Mouse (Mus musculus) Patski (cell line): ENCODE measurements around the gene Gdpd1. TPM values are rescaled to one million over a fixed set of nuclear protein-coding genes. Genes with fewer than 3 reads are reported as not detected.
"Not testable (repeated sequence)": the region's sequence is repeated elsewhere in the genome, so short reads cannot be mapped to it uniquely, and the experiment has no call there.

Experiments used
- ATAC-seq: fragments of 100-300 bp; one replicate; pipeline ENCODE4 v1.8.0; 2021
- CTCF ChIA-PET: fragments of 350-600 bp; sonication (Branson Sonifier 250); formaldehyde crosslinking; loops from one replicate; lab custom pipeline; 2022; ENCODE audit warnings: inconsistent platforms; lab: Charles Lee
- POLR2A ChIA-PET: fragments of 350-600 bp; sonication (Branson Sonifier 250); formaldehyde crosslinking; loops from one replicate; lab custom pipeline; 2022; ENCODE audit warnings: antibody characterized with exemption, inconsistent platforms; lab: Charles Lee
- DNase-seq: peaks from one replicate; pipeline ENCODE4 v3.0.0-alpha.2; 2011; ENCODE audit warnings: low read depth, low spot score
- H3K27me3 ChIP-seq: fragments of 371-371 bp; one replicate; pipeline ENCODE4 v1.5.1; 2021
- CTCF ChIP-seq: fragments of 100-300 bp; IDR thresholded peaks from one replicate; pipeline ENCODE4 v1.5.1; 2021
- in situ Hi-C: fragments of 300-500 bp; cut with MboI; formaldehyde crosslinking; loops from 3 replicates; pipeline ENCODE4 v1.11.1; 2018; ENCODE audit warnings: low pct_unique_long_range_greater_than_20kb, mixed read lengths
- polyA plus RNA-seq: library from polyadenylated mRNA; unstranded; gene quantifications from one replicate; pipeline ENCODE4 v1.2.3, GENCODE M21; 2021

Gene Gdpd1
- polyA plus RNA-seq, 1 experiment from 2014 or later, result 36.5 TPM

GRCm38 (mm10) chr11:87026096-87026875 lies 47.6 kb downstream of the Gdpd1 start:
- DNase-seq, result no peak
- POLR2A ChIA-PET, result no interaction called here
- no peak for TF ChIP-seq CTCF
- no peaks in the 10 kb centered on the region for H3K27me3 ChIP-seq
- CTCF ChIA-PET, result interaction anchor here (1.4 to 1.7 kb wide), 2 partner anchors 10 to 47 kb away, joined by 4 to 6 read pairs; no protein-coding TSS in a partner anchor
- in situ Hi-C loops, result no loop called here
- no peak for ATAC-seq

GRCm38 (mm10) chr11:87025351-87025750 lies 48.5 kb downstream of the Gdpd1 start:
- CTCF ChIA-PET, result no interaction called here
- ATAC-seq (no peak), DNase-seq (no peak)
- in situ Hi-C loops, result no loop called here
- POLR2A ChIA-PET, result no interaction called here
- no peaks in the 10 kb centered on the region for H3K27me3 ChIP-seq
- TF ChIP-seq CTCF, result no peak

- H3K27me3 ChIP-seq, POLR2A ChIA-PET, DNase-seq, ATAC-seq: not testable (repeated sequence)
- in situ Hi-C loops, result loop anchor here (25.0 kb wide), 1 partner anchor 236 kb away; no protein-coding TSS in a partner anchor
- CTCF ChIA-PET, result interaction anchor here (1.5 kb wide), 1 partner anchor 10 kb away, joined by 3 read pairs; no protein-coding TSS in a partner anchor
These were observed 50.6 kb downstream of the Gdpd1 start for GRCm38 (mm10) chr11:87023240-87023639.

- CTCF ChIA-PET, result no interaction called here
- ATAC-seq, result no peak
- POLR2A ChIA-PET, result no interaction called here
- no peak for DNase-seq
- no peak for TF ChIP-seq CTCF
- in situ Hi-C loops, result loop anchor here (25.0 kb wide), 1 partner anchor 235 kb away; no protein-coding TSS in a partner anchor
- H3K27me3 ChIP-seq, result no peaks in the 10 kb centered on the region
These were observed 51.1 kb downstream of the Gdpd1 start for GRCm38 (mm10) chr11:87022765-87023164.

- POLR2A ChIA-PET, result interaction anchor here (1.2 kb wide), 1 partner anchor 18 kb away, joined by 3 read pairs; no protein-coding TSS in a partner anchor
- DNase-seq (no peak), ATAC-seq (no peak)
- in situ Hi-C loops, result loop anchor here (25.0 kb wide), 1 partner anchor 234 kb away; no protein-coding TSS in a partner anchor
- H3K27me3 ChIP-seq, result no peaks in the 10 kb centered on the region
- no peak for TF ChIP-seq CTCF
- CTCF ChIA-PET, result no interaction called here
These were observed 52.3 kb downstream of the Gdpd1 start for GRCm38 (mm10) chr11:87021551-87021950.

GRCm38 (mm10) chr11:87020449-87020848 lies 53.4 kb downstream of the Gdpd1 start:
- no peak for DNase-seq
- CTCF ChIA-PET, result interaction anchor here (0.8 to 1.0 kb wide), 2 partner anchors 9 to 15 kb away, joined by 3 read pairs; no protein-coding TSS in a partner anchor
- TF ChIP-seq CTCF, result peak; percentile 42
- H3K27me3 ChIP-seq, result no peaks in the 10 kb centered on the region
- POLR2A ChIA-PET, result no interaction called here
- no peak for ATAC-seq
- in situ Hi-C loops, result loop anchor here (25.0 kb wide), 1 partner anchor 233 kb away; no protein-coding TSS in a partner anchor

GRCm38 (mm10) chr11:87019431-87019830 lies 54.4 kb downstream of the Gdpd1 start:
- POLR2A ChIA-PET, result interaction anchor here (0.6 kb wide), 1 partner anchor 1895 kb away, joined by 3 read pairs; no protein-coding TSS in a partner anchor
- DNase-seq, result no peak
- CTCF ChIA-PET, result interaction anchor here (1.0 kb wide), 1 partner anchor 8 kb away, joined by 3 read pairs; no protein-coding TSS in a partner anchor
- no peak for ATAC-seq
- H3K27me3 ChIP-seq, result no peaks in the 10 kb centered on the region
- no peak for TF ChIP-seq CTCF
- in situ Hi-C loops, result loop anchor here (25.0 kb wide), 1 partner anchor 232 kb away; no protein-coding TSS in a partner anchor

GRCm38 (mm10) chr11:87018081-87018480 lies 55.8 kb downstream of the Gdpd1 start:
- no peak for DNase-seq
- in situ Hi-C loops, result loop anchor here (25.0 kb wide), 1 partner anchor 231 kb away; no protein-coding TSS in a partner anchor
- ChIA-PET CTCF (interaction anchor here (1.4 to 1.6 kb wide), 2 partner anchors 124 to 364 kb away, joined by 4 read pairs; no protein-coding TSS in a partner anchor), POLR2A (no interaction called here)
- no peak for ATAC-seq
- TF ChIP-seq CTCF, result no peak
- H3K27me3 ChIP-seq, result no peaks in the 10 kb centered on the region

- DNase-seq (no peak), ATAC-seq (no peak)
- in situ Hi-C loops, result loop anchor here (25.0 kb wide), 1 partner anchor 228 kb away; no protein-coding TSS in a partner anchor
- TF ChIP-seq CTCF, result no peak
- ChIA-PET POLR2A (no interaction called here), CTCF (no interaction called here)
- H3K27me3 ChIP-seq, result no peaks in the 10 kb centered on the region
These were observed 58.2 kb downstream of the Gdpd1 start for GRCm38 (mm10) chr11:87015691-87016090.

GRCm38 (mm10) chr11:87010476-87010875 lies 63.4 kb downstream of the Gdpd1 start:
- ChIA-PET CTCF (interaction anchor here (0.7 to 2.9 kb wide), 7 partner anchors 10 to 357 kb away, joined by 3 to 11 read pairs (median 3); no protein-coding TSS in a partner anchor), POLR2A (interaction anchor here (0.6 to 1.2 kb wide), 2 partner anchors 212 to 356 kb away, joined by 3 to 4 read pairs; no protein-coding TSS in a partner anchor)
- ATAC-seq (peak; percentile 69), DNase-seq (no peak)
- in situ Hi-C loops, result loop anchor here (5.0 to 25.0 kb wide), 2 partner anchors 223 to 443 kb away; no protein-coding TSS in a partner anchor
- no peaks in the 10 kb centered on the region for H3K27me3 ChIP-seq
- peak; percentile 71 for TF ChIP-seq CTCF
